Mouse (Mus musculus) MEL (cell line): ENCODE results near the gene Pcnx. TPM values are rescaled to one million over a fixed set of nuclear protein-coding genes. Genes with fewer than 3 reads are reported as not detected.

Source experiments
- DNase-seq: peaks from one replicate; pipeline ENCODE4 v3.0.0; 2011; ENCODE audit warnings: low read depth, low spot score
- H3K27ac ChIP-seq: 2 replicates; pipeline ENCODE4 v1.5.1; 2012; ENCODE audit warnings: low read depth, mild to moderate bottlenecking, control low read depth, low read length, moderate library complexity; ENCODE audit not compliant: control insufficient read depth
- H3K27me3 ChIP-seq, 2 experiments: fragments of 150-350 bp in 1 of 2; sonication (generic) in 1 of 2; 2 replicates each; pipeline ENCODE4 v1.6.1; 2012; ENCODE audit warnings: low read length in 2 of 2, mild to moderate bottlenecking in 2 of 2, improper control_type of control experiment in 1 of 2, moderate library complexity in 1 of 2; ENCODE audit not compliant: insufficient read depth in 2 of 2, control insufficient read depth in 1 of 2
- H3K36me3 ChIP-seq, 2 experiments: 2 replicates each; pipeline ENCODE4 v1.6.1; 2012 to 2014; ENCODE audit warnings: low read length in 2 of 2, improper control_type of control experiment in 1 of 2, inconsistent platforms in 1 of 2, mild to moderate bottlenecking in 1 of 2; ENCODE audit not compliant: insufficient read depth in 2 of 2, control insufficient read depth in 1 of 2
- H3K4me1 ChIP-seq, 2 experiments: fragments of 150-350 bp in 1 of 2; sonication (generic) in 1 of 2; 2 replicates each; pipeline ENCODE4 v1.6.1; 2012; ENCODE audit warnings: low read length in 2 of 2, improper control_type of control experiment in 1 of 2, mild to moderate bottlenecking in 1 of 2; ENCODE audit not compliant: insufficient read depth in 2 of 2, control insufficient read depth in 1 of 2
- H3K4me3 ChIP-seq, 2 experiments: fragments of 150-350 bp in 1 of 2; sonication (generic) in 1 of 2; 2 replicates each; pipeline ENCODE4 v1.5.1; 2012; ENCODE audit warnings: low read depth in 2 of 2, low read length in 2 of 2, mild to moderate bottlenecking in 2 of 2, moderate library complexity in 2 of 2, control low read depth in 1 of 2, improper control_type of control experiment in 1 of 2; ENCODE audit not compliant: control insufficient read depth in 1 of 2, insufficient read depth in 1 of 2
- H3K79me2 ChIP-seq: 2 replicates; pipeline ENCODE4 v1.6.1; 2012; ENCODE audit warnings: mild to moderate bottlenecking, low read length, moderate library complexity; ENCODE audit not compliant: control insufficient read depth, poor library complexity, insufficient read depth
- H3K9ac ChIP-seq: 2 replicates; pipeline ENCODE4 v1.6.1; 2012; ENCODE audit warnings: low read depth, mild to moderate bottlenecking, control low read depth, low read length, moderate library complexity; ENCODE audit not compliant: control insufficient read depth, poor library complexity, severe bottlenecking
- H3K9me3 ChIP-seq: fragments of 150-350 bp; sonication (generic); replicated peaks from 2 replicates; pipeline ENCODE4 v1.6.1; 2012; ENCODE audit warnings: mild to moderate bottlenecking, low read length, improper control_type of control experiment, moderate library complexity; ENCODE audit not compliant: insufficient read depth
- E2F4 ChIP-seq: IDR thresholded peaks from 2 replicates; pipeline ENCODE4 v1.6.1; 2011; ENCODE audit warnings: low read depth, low read length, improper control_type of control experiment, borderline replicate concordance
- ELF1 ChIP-seq: IDR thresholded peaks from 2 replicates; pipeline ENCODE4 v1.6.1; 2014; ENCODE audit warnings: low read depth, mild to moderate bottlenecking, inconsistent platforms, low read length, improper control_type of control experiment, moderate library complexity
- GABPA ChIP-seq: IDR thresholded peaks from 2 replicates; pipeline ENCODE4 v1.6.1; 2012; ENCODE audit warnings: low read depth, mild to moderate bottlenecking, inconsistent platforms, low read length, improper control_type of control experiment, moderate library complexity
- JUND ChIP-seq: IDR thresholded peaks from 2 replicates; pipeline ENCODE4 v1.6.1; 2011; ENCODE audit warnings: low read depth, mild to moderate bottlenecking, improper control_type of control experiment, low read length
- KAT2A ChIP-seq: conservative IDR thresholded peaks from 2 replicates; pipeline ENCODE4 v1.6.1; 2012; ENCODE audit warnings: low read depth, low read length, improper control_type of control experiment, inconsistent platforms
- MAZ ChIP-seq: IDR thresholded peaks from 2 replicates; pipeline ENCODE4 v1.6.1; 2012; ENCODE audit warnings: low read depth, mild to moderate bottlenecking, inconsistent platforms, low read length, improper control_type of control experiment
- MYB ChIP-seq: IDR thresholded peaks from 2 replicates; pipeline ENCODE4 v1.6.1; 2011; ENCODE audit warnings: mild to moderate bottlenecking, low read depth, low read length, improper control_type of control experiment
- MYC ChIP-seq: IDR thresholded peaks from 2 replicates; pipeline ENCODE4 v1.6.1; 2011; ENCODE audit warnings: low read depth, mild to moderate bottlenecking, low read length, improper control_type of control experiment, moderate library complexity
- NELFE ChIP-seq: IDR thresholded peaks from 2 replicates; pipeline ENCODE4 v1.6.1; 2011; ENCODE audit warnings: low read depth, low read length, improper control_type of control experiment
- NRF1 ChIP-seq: IDR thresholded peaks from 2 replicates; pipeline ENCODE4 v1.6.1; 2014; ENCODE audit warnings: low read depth, mild to moderate bottlenecking, inconsistent platforms, low read length, improper control_type of control experiment, moderate library complexity; ENCODE audit not compliant: poor library complexity, insufficient read depth, severe bottlenecking
- SIN3A ChIP-seq: IDR thresholded peaks from 2 replicates; pipeline ENCODE4 v1.6.1; 2012; ENCODE audit warnings: low read length, improper control_type of control experiment, inconsistent platforms
- SMC3 ChIP-seq: IDR thresholded peaks from 2 replicates; pipeline ENCODE4 v1.6.1; 2011; ENCODE audit warnings: low read depth, low read length, improper control_type of control experiment
- TAL1 ChIP-seq: IDR thresholded peaks from 2 replicates; pipeline ENCODE4 v1.6.1; 2012; ENCODE audit warnings: mild to moderate bottlenecking, inconsistent platforms, low read length, moderate library complexity, mixed read lengths
- TCF12 ChIP-seq: IDR thresholded peaks from 2 replicates; pipeline ENCODE4 v1.6.1; 2014; ENCODE audit warnings: low read depth, mild to moderate bottlenecking, inconsistent platforms, low read length, improper control_type of control experiment, moderate library complexity
- USF1 ChIP-seq: IDR thresholded peaks from 2 replicates; pipeline ENCODE4 v1.6.1; 2014; ENCODE audit warnings: low read depth, mild to moderate bottlenecking, inconsistent platforms, low read length, improper control_type of control experiment, moderate library complexity
- USF2 ChIP-seq, 2 experiments: IDR thresholded peaks; 2 replicates each; pipeline ENCODE4 v1.6.1; 2011 to 2012; ENCODE audit warnings: improper control_type of control experiment in 2 of 2, low read length in 2 of 2, borderline replicate concordance in 1 of 2, inconsistent platforms in 1 of 2, low read depth in 1 of 2, mild to moderate bottlenecking in 1 of 2; ENCODE audit not compliant: insufficient read depth in 1 of 2
- ZKSCAN1 ChIP-seq: IDR thresholded peaks from 2 replicates; pipeline ENCODE4 v1.6.1; 2012; ENCODE audit warnings: low read depth, mild to moderate bottlenecking, inconsistent platforms, low read length, improper control_type of control experiment, moderate library complexity
- ZMIZ1 ChIP-seq: IDR thresholded peaks from 2 replicates; pipeline ENCODE4 v1.6.1; 2012; ENCODE audit warnings: low read depth, mild to moderate bottlenecking, inconsistent platforms, low read length, improper control_type of control experiment, moderate library complexity
- polyA plus RNA-seq, 2 experiments: library from polyadenylated mRNA; stranded (reverse) in 1 of 2; unstranded in 1 of 2; fragments of >175 nt in 1 of 2; fragments of >200 nt in 1 of 2; gene quantifications; 2 replicates each; pipeline versions ENCODE4 v1.2.1 to v1.2.4; 2012; ENCODE audit warnings: low replicate concordance in 2 of 2, low read depth in 1 of 2; ENCODE audit not compliant: insufficient read length in 2 of 2, insufficient read depth in 1 of 2, missing spikeins in 1 of 2
- total RNA-seq: library from RNA; depleted of rRNA; stranded (reverse); fragments of 300-350 nt; gene quantifications from 2 replicates; pipeline ENCODE4 v1.2.3, GENCODE M21; 2012

Pcnx gene
- total and polyA plus RNA-seq, 3 experiments, result 8.9 to 140 (median 20.6) TPM

DNA sequence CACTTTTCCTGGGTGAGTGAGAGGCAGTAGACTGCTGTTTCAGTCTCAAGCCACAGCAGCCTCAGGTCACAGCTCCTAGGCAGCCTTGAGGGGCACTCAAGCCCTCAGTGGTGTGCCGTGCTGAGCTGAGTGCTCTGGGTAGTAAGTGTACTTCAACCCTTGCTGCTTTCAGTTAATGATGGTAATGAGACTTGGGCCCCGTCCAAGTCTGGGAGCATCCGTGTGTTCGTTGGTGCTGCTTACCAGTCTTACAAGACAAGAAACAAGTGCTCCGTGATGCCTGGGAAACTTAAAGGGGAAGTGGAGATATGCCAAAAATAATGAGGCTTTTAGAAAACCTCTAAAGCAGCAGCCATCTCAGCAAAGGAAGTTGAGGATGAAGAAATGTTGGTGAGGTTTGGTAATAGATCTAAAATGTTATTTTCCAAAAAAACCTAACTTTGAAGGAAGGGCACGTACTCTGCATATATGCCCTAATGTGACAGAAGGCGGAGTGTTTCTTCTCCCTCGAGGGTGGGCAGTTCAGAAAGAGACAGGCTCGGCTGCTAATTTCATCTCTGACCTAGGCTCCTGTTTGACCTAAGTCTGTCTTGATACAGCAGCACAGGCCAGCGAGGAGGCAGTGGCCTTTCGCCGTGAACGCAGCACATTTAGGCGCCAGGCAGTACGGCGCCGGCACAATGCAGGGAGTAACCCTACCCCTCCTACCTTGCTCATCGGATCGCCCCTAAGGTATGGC is 68.0 kb downstream of the Pcnx start:
- peak; percentile 11 for DNase-seq
- Histone ChIP-seq H3K4me1 (peaks cover 0 to 2% of the 10 kb centered on the region in 2 experiments; a peak in 1 of 4 replicates), H3K27me3 (no peaks in the 10 kb centered on the region), H3K9ac (no peak overlapping the region), H3K79me2 (no peaks in the 10 kb centered on the region), H3K36me3 (no peaks in the 10 kb centered on the region; a peak in 1 of 4 replicates), H3K27ac (no peak overlapping the region), H3K9me3 (no peaks in the 10 kb centered on the region), H3K4me3 (no peak overlapping the region)
- TF ChIP-seq NELFE (no peak), USF1 (no peak), MAZ (no peak), MYC (no peak), SMC3 (no peak), E2F4 (no peak), KAT2A (no peak), TAL1 (no peak), ELF1 (no peak), USF2 (IDR thresholded peaks at IDR 0.05; ENCODE audit: borderline replicate concordance in 1 of 2, insufficient read depth in 1 of 2, low read depth in 1 of 2, low read length in 2 of 2) (no peak), ZMIZ1 (no peak), GABPA (no peak), ZKSCAN1 (no peak), JUND (no peak), MYB (no peak), NRF1 (no peak), SIN3A (no peak)

DNA sequence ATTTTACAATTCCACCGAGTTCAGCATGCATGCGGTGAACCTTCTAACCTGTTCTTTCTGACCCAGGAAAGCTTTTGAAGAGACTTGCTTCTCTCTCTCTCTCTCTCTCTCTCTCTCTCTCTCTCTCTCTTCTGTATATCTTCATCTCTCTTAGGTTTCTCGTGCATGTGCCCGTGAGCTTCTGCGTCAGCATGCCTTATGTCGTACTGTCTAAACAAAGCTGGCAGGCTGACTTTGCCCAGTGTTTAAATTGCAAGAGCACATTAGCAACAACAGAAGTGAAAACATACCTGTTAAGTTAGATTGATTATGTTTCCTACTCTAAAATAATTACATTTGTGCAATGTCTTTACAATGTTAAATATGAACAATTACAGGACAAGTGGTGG is 68.6 kb downstream of the Pcnx start:
- no peak overlapping the region for H3K27ac ChIP-seq
- H3K79me2 ChIP-seq, result no peaks in the 10 kb centered on the region
- no peaks in the 10 kb centered on the region for H3K9me3 ChIP-seq
- no peaks in the 10 kb centered on the region for H3K27me3 ChIP-seq
- H3K4me1 ChIP-seq, result no peaks in the 10 kb centered on the region
- no peaks in the 10 kb centered on the region; a peak in 1 of 4 replicates for H3K36me3 ChIP-seq
- TF ChIP-seq SIN3A (no peak), NELFE (no peak), USF1 (no peak), TCF12 (no peak)
- no peak for DNase-seq
- H3K9ac ChIP-seq, result no peak overlapping the region
- H3K4me3 ChIP-seq, result no peak overlapping the region
